Mouse (Mus musculus): ENCODE measurements at regions not wholly inside any gene's neighbourhood (a gene's known extent, or its start where the extent isn't known, plus 50 kb on each side); places are given as distances from the start of the nearest gene placed in this dataset.
"Not testable (repeated sequence)": the region's sequence is repeated elsewhere in the genome, so short reads cannot be mapped to it uniquely, and the experiment has no call there.

GRCm38 (mm10) chr9:9342456-9343185, 103.7 kb upstream of the Arhgap42 start:
- no peak for DNase-seq (ENCODE audit: low spot score)

DNA sequence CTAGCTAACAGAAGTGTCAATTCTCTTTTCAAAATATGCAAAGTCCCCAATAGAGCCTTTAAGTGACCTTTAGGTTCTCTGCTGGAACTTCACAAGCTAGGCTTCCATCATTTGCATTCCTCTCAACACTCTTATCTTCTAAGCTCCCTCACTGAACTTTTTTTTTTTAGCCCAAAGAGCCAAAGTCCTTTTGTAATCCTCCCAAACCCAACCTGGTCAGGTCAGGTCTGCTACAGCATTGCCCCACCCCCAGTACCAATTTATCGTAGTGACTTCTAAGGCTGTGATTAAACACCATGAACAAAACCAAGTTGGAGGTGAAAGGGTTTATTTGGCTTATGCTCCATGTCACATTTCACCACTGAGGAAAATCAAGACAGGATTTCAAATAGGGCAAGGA, 79.7 kb upstream of the Arhgap42 start:
- DNase-seq (ENCODE audit: low spot score), result no peak

GRCm38 (mm10) chr9:9316021-9316420, 77.1 kb upstream of the Arhgap42 start:
- no peak for DNase-seq (ENCODE audit: low spot score)

- DNase-seq (ENCODE audit: low spot score), result no peak
Observed at GRCm38 (mm10) chr9:9312274-9312673, 73.4 kb upstream of the Arhgap42 start.

DNA sequence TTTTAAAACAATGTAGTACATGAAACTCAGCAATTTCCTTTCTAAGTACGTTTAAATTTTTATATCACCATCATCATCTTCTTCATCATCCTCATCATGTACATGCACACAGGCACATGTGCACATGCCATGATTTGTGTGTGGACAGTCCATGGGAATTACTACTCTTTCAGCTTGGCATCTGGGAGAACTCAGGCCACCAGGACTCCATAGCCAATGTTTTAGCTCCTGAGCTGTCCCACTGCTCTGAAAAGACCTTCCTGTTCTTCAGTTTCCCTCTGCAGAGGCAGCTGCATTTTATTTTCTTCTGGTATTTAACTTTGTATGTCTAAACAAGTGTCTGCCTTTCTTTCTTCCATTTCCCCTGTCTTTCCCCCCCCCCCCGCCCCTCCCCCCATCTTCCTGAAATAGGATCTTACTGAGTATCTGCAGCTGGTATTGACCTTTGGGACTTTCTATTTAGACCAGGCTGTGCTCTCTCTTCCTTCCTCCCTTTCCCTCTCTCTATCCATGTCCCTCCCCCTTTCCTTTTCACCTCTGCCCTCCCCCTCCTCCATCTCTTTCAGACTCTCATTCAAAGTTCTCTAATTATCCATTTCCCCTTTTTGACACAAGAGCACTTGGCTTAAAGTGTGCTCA, 72.8 kb upstream of the Arhgap42 start:
- DNase-seq (ENCODE audit: low spot score), result no peak

- DNase-seq (ENCODE audit: low spot score), result not testable (repeated sequence)
Observed at GRCm38 (mm10) chr9:9311040-9311583, 72.2 kb upstream of the Arhgap42 start.

- DNase-seq (ENCODE audit: low spot score), result no peak
Observed at GRCm38 (mm10) chr9:9290767-9291166, 51.9 kb upstream of the Arhgap42 start.

DNA sequence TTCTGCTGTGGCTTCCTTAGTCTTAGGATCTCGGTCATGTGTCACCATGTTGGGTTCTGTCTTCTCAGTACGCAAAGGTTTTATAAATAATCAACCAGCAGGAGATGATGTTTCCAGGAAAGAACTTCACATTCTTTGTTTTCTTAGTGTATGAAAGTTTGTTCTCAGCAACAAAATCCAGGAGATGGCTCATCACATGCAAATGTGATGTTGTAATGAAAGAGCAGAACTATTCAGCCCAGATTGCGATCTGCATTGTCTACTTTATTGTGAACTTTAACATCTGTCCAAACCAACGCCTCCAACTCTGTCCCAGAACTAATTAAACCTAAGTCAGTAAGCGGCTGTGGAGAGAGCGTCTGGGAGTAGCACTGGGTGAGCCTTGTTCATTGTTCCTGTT, 50.7 kb upstream of the Arhgap42 start:
- DNase-seq (ENCODE audit: low spot score), result no peak
